Mouse (Mus musculus) heart, postnatal 0 days (tissue): Measurements from ENCODE around the gene Chd4. TPM values are rescaled to one million over a fixed set of nuclear protein-coding genes. Genes with fewer than 3 reads are reported as not detected.

Source experiments
- ATAC-seq: fragments of 200-750 bp; cut with Nextera tagmentation; 2 replicates; pipeline ENCODE4 v1.8.0; 2017; ENCODE audit warnings: low read depth, moderate number of reproducible peaks, moderate library complexity; ENCODE audit not compliant: insufficient read depth
- DNase-seq: peaks from one replicate; pipeline ENCODE4 v3.0.0-alpha.2; 2016; ENCODE audit warnings: low spot score
- H3K27ac ChIP-seq: fragments of 300-500 bp; sonication (generic); 2 replicates; pipeline ENCODE4 v1.5.1; 2014; ENCODE audit warnings: low read depth, mild to moderate bottlenecking
- H3K27me3 ChIP-seq: fragments of 300-500 bp; sonication (generic); 2 replicates; pipeline ENCODE4 v1.6.1; 2014; ENCODE audit warnings: low read length, mixed read lengths; ENCODE audit not compliant: control insufficient read depth, insufficient read depth
- H3K36me3 ChIP-seq: fragments of 300-500 bp; sonication (generic); replicated peaks from 2 replicates; pipeline ENCODE4 v1.6.1; 2014; ENCODE audit warnings: low read length, mixed read lengths; ENCODE audit not compliant: control insufficient read depth, insufficient read depth
- H3K4me1 ChIP-seq: fragments of 300-500 bp; sonication (generic); 2 replicates; pipeline ENCODE4 v1.6.1; 2014; ENCODE audit warnings: antibody characterized with exemption; ENCODE audit not compliant: control insufficient read depth, insufficient read depth
- H3K4me2 ChIP-seq: fragments of 300-500 bp; sonication (generic); 2 replicates; pipeline ENCODE4 v1.6.1; 2014; ENCODE audit warnings: low read depth, mild to moderate bottlenecking, low read length, moderate library complexity
- H3K4me3 ChIP-seq: fragments of 300-500 bp; sonication (generic); 2 replicates; pipeline ENCODE4 v1.5.1; 2014; ENCODE audit warnings: low read depth, low read length
- H3K9ac ChIP-seq: fragments of 300-500 bp; sonication (generic); replicated peaks from 2 replicates; pipeline ENCODE4 v1.6.1; 2014; ENCODE audit warnings: low read depth, low read length, mixed read lengths
- H3K9me3 ChIP-seq: fragments of 300-500 bp; sonication (generic); replicated peaks from 2 replicates; pipeline ENCODE4 v1.6.1; 2016; ENCODE audit warnings: low read length; ENCODE audit not compliant: control insufficient read depth
- CTCF ChIP-seq: IDR thresholded peaks from 2 replicates; pipeline ENCODE4 v1.5.1; 2016; ENCODE audit warnings: antibody characterized with exemption, control low read depth, low read depth
- EP300 ChIP-seq: IDR thresholded peaks from 2 replicates; pipeline ENCODE4 v1.6.1; 2016; ENCODE audit warnings: antibody characterized with exemption, low read depth
- WGBS: fragments of 180-500 bp; shearing (Covaris S2); extraction: QIAGEN DNeasy Blood & Tissue Kit; methylation state at CpG from one replicate; pipeline ENCODE4 v1.1.7; 2014; 5-methylcytosine and 5-hydroxymethylcytosine counted together
- polyA plus RNA-seq: library from polyadenylated mRNA; unstranded; fragments of >200 nt; fragmentation: Nextera tagmentation; extraction: Ambion mirVana; gene quantifications from 2 replicates; pipeline ENCODE4 v1.2.1, GENCODE M21; 2015
- total RNA-seq: library from RNA; depleted of rRNA; stranded (reverse); fragments of >200 nt; gene quantifications from 2 replicates; pipeline ENCODE4 v1.2.3, GENCODE M21; 2014; ENCODE audit warnings: low replicate concordance

Chd4 gene
- total and polyA plus RNA-seq, 2 experiments from 2014 or later, result 58.1 to 82.2 TPM

DNA sequence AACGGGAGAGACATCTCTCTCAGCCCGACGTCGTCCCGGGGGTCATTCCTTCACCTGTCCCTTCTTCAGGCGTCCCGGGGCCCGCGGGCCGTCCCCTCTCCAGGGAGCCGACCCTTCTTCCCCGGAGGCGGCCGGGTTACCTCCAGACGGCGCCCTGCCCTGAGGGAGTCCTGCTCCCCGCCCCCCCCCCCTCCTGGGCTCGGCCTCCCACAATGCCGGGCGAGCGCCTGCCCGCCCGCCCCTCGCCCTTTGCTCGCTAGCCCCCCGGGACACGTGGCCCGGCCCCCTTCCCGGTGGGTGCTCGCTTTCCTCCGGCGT, 457 bp downstream of the Chd4 start:
- H3K4me1 ChIP-seq, result peaks cover 31% of the 10 kb centered on the region
- ATAC-seq, result peak; percentile 16
- TF ChIP-seq EP300 (no peak), CTCF (no peak)
- 0% methylated on average over 21 of the region's 32 CpGs for WGBS
- H3K36me3 ChIP-seq, result peaks cover 28% of the 10 kb centered on the region
- peak overlapping the region; percentile 97 for H3K27ac ChIP-seq
- H3K4me3 ChIP-seq, result peak overlapping the region; percentile 75
- H3K9ac ChIP-seq, result peak overlapping the region; percentile 92
- H3K4me2 ChIP-seq, result peak overlapping the region; percentile 97
- no peaks in the 10 kb centered on the region for H3K27me3 ChIP-seq
- H3K9me3 ChIP-seq, result no peaks in the 10 kb centered on the region
- no peak for DNase-seq

DNA sequence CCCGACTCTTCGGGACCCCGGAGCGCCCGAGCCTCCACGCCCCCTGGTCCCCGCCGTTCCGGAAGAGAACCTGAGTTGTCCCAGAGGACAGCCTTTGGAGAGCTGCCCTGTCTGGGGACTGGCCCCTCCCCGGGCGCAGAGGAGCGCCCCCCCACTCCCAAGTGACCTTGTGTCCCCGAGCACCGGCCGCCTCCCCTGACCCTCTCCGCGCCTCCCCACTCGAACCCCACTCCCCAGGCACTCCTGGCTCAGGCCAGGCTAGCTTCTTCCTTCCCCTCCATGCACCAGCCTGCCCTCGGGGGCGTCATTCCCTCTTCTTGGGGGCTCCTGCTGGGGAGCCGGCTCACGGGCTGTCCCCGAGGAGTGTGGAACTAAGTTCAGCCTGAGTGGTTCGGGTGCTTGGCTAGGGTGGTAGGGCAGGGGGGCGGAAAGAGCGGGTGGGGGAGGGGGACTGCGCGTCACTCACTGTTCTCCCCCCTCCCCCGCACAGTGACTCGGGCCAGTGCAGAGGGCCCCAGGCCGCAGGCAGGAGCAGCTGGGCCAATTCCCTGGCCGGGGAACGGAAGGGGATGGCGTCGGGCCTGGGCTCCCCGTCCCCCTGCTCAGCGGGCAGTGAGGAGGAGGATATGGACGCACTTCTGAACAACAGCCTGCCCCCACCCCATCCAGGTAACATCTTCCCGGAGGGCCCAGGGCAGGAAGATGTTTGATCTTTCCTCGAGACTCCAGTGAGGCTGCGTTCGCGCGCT, 990 bp downstream of the Chd4 start:
- H3K27ac ChIP-seq, result peak overlapping the region; percentile 97
- H3K9me3 ChIP-seq, result no peaks in the 10 kb centered on the region
- no peak for TF ChIP-seq EP300
- TF ChIP-seq CTCF, result no peak
- WGBS, result under 1% methylated on average over 29 of the region's 44 CpGs
- peaks cover 33% of the 10 kb centered on the region for H3K36me3 ChIP-seq
- H3K4me1 ChIP-seq, result peaks cover 31% of the 10 kb centered on the region
- peak overlapping the region; percentile 75 for H3K4me3 ChIP-seq
- peak overlapping the region; percentile 97 for H3K4me2 ChIP-seq
- H3K9ac ChIP-seq, result peak overlapping the region; percentile 92
- peak; percentile 59 for ATAC-seq
- H3K27me3 ChIP-seq, result no peaks in the 10 kb centered on the region
- DNase-seq, result peak; percentile 52

DNA sequence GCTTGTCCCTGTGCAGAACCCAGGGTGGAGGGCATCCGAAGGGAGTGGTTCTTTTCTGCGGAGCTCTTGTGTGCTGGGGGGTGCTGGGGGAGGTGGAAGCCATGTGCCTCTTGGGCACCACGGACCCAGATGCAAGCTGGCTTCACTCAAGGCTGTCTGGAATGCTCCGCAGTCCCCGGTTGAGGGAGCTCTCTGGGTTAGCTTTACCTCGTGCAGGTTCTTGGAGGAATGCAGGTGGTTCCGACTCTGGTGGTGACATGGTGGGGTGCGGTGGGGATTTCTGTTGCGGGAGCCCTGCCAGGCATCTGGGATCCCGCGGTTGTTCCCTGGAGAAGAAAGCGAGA, 1.5 kb downstream of the Chd4 start:
- Histone ChIP-seq H3K4me2 (peak overlapping the region; percentile 97), H3K9ac (peak overlapping the region; percentile 92), H3K9me3 (no peaks in the 10 kb centered on the region), H3K4me1 (peaks cover 31% of the 10 kb centered on the region), H3K4me3 (peak overlapping the region; percentile 75), H3K36me3 (peaks cover 38% of the 10 kb centered on the region), H3K27me3 (no peaks in the 10 kb centered on the region), H3K27ac (peak overlapping the region; percentile 97)
- no peak for TF ChIP-seq CTCF
- no peak for TF ChIP-seq EP300
- WGBS, result under 1% methylated on average over 12 of the region's 12 CpGs
- DNase-seq, result no peak
- ATAC-seq, result peak; percentile 2; the same call in 1 of the 2 replicates

DNA sequence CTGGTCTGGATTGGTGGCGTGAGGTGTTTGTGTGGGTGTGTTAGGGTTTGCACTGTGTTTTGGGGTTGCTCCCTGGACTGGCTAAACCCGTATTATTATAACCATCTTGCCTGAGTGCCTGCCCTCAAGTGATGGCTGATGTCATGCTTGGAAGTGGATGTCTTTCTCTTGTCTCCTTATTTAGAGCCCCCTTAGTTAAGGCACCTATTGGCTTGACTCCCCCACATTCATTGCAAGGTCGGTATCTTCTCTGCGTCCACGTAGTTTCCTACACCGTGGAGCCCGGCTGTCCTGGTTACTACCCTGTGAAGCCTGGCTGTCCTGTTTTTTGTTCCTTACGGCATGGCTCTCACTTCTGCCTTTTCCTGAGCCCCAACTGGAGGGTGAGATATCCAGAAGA, 2.2 kb downstream of the Chd4 start:
- H3K4me1 ChIP-seq, result peaks cover 31% of the 10 kb centered on the region
- peak overlapping the region; percentile 75 for H3K4me3 ChIP-seq
- no peak for DNase-seq
- H3K9ac ChIP-seq, result peak overlapping the region; percentile 92
- H3K27me3 ChIP-seq, result no peaks in the 10 kb centered on the region
- H3K27ac ChIP-seq, result no peak overlapping the region; the same call in 1 of the 2 replicates
- no peaks in the 10 kb centered on the region for H3K9me3 ChIP-seq
- peak overlapping the region; percentile 97 for H3K4me2 ChIP-seq
- TF ChIP-seq EP300 (no peak), CTCF (no peak)
- ATAC-seq, result no peak
- H3K36me3 ChIP-seq, result peaks cover 45% of the 10 kb centered on the region
- 17% methylated on average over 8 of the region's 8 CpGs for WGBS

DNA sequence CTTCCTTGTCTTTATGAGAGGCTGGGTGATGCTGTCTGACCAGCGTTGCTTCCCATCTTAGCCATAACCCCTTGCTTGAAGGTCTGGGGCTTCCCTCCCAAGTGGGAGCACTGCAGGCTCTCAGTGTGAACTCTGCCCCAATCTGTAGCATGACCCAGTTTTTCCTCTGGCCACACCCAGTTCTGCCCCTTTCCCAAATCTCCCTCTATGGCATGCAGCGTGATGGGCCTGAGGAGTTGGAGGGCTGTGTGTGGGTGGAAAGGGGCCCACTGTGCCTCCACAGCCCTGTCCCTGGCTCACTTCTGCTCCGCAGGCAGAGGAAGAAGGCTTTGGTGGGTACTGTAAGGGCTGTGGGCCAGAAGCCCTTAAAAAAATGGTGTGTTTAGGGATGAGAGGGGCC, 2.7 kb downstream of the Chd4 start:
- no peak for DNase-seq
- peaks cover 49% of the 10 kb centered on the region for H3K36me3 ChIP-seq
- H3K27ac ChIP-seq, result peak overlapping the region; percentile 44; the same call in 1 of the 2 replicates

DNA sequence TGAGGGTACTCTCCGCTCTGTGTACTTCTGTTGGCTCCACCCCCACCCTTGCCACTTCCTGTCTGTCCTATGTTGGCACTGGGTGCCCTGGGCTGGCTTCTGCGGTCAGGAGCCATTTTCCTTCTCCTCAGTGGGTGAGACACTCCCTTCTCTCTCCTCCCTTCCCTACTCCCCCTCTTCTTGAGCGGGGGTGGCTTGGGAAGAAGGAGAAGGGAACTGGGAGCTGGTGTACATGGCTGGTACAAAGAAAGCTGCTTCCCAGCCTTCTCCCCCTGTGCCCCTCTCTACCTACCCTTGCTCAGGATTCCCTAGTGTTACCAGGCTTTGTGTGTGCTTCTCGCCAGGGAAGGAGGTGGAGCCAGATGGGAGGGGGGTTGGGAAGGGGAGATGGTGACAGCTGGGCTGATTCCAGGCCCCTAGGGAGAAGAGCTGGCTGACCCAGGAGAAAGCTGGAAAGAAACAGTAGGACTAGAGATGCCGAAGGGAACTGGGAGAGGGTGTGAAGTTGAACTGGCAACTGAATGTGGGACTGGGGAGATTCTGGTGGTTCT, 3.7 kb downstream of the Chd4 start:
- DNase-seq (peak; percentile 47), ATAC-seq (no peak)
- no peaks in the 10 kb centered on the region for H3K9me3 ChIP-seq
- H3K27me3 ChIP-seq, result no peaks in the 10 kb centered on the region
- peak overlapping the region; percentile 28; the same call in 1 of the 2 replicates for H3K9ac ChIP-seq
- TF ChIP-seq EP300, result no peak
- TF ChIP-seq CTCF, result no peak
- peak overlapping the region; percentile 6; the same call in 1 of the 2 replicates for H3K4me3 ChIP-seq
- peak overlapping the region; percentile 97 for H3K4me2 ChIP-seq
- peaks cover 31% of the 10 kb centered on the region for H3K4me1 ChIP-seq
- 22% methylated on average over 5 of the region's 5 CpGs for WGBS
- H3K36me3 ChIP-seq, result peaks cover 57% of the 10 kb centered on the region
- H3K27ac ChIP-seq, result 0 out of 2 replicates have a peak overlapping the region, but pooled peaks have one; percentile 44

More for the DNA sequence above, 2.7 kb downstream of the Chd4 start:
- ATAC-seq, result no peak
- TF ChIP-seq EP300 (no peak), CTCF (no peak)
- Histone ChIP-seq H3K4me3 (peak overlapping the region; percentile 75), H3K4me2 (peak overlapping the region; percentile 97), H3K27me3 (no peaks in the 10 kb centered on the region), H3K4me1 (peaks cover 31% of the 10 kb centered on the region), H3K9me3 (no peaks in the 10 kb centered on the region), H3K9ac (no peak overlapping the region; the same call in 1 of the 2 replicates)
- WGBS, result 45% methylated on average over 3 of the region's 3 CpGs
